Mouse (Mus musculus) lung, postnatal 0 days (tissue): Measurements from ENCODE around the gene Hmcn2.

Source experiments
- CTCF ChIP-seq: IDR thresholded peaks from 2 replicates; pipeline ENCODE4 v1.5.1; 2016; ENCODE audit warnings: antibody characterized with exemption, mild to moderate bottlenecking
- EP300 ChIP-seq: IDR thresholded peaks from 2 replicates; pipeline ENCODE4 v1.6.1; 2016; ENCODE audit warnings: antibody characterized with exemption, mild to moderate bottlenecking, control low read depth

DNA sequence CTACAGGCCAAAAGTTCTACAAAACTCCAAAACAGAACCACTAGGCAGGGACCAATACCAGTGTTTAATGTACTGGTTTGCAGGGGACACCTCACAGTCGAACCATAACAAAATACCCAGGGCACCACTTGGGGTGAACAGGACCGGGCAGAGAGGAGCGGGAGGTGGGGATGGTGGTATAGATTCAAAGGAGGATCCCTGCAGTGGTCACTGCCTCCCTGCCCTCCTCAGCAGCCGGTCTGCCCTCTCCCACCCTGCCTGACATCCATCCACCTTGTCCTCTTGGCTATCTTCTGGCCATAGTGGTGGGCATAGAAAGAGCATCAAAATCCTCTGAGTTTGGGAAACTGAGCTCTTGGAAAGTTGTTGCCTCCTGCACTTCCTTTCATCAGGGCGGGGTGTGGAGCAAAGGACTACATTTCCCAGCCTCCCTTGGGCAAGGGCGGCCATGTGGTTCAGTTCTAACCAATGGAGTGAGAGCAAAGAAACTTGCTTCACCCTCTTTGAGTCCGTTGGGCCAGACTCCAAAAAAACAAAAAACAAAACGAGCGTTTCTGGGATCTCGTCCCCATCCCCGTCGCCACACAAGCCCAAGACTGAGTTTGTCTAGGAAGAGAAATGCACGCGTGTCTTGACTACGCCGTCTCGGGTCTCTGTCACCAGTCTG lies 16.5 kb upstream of the Hmcn2 start:
- TF ChIP-seq CTCF, result no peak
- no peak for TF ChIP-seq EP300
